Mouse (Mus musculus): ENCODE measurements around the gene Bnipl. TPM values are rescaled to one million over a fixed set of nuclear protein-coding genes. Genes with fewer than 3 reads are reported as not detected.
A peak's percentile ranks its signal among the peaks of the same experiment; 100 is the strongest.

Gene Bnipl
- polyA plus RNA-seq, 1 experiment from 2014 or later, result 1.6 TPM

DNA sequence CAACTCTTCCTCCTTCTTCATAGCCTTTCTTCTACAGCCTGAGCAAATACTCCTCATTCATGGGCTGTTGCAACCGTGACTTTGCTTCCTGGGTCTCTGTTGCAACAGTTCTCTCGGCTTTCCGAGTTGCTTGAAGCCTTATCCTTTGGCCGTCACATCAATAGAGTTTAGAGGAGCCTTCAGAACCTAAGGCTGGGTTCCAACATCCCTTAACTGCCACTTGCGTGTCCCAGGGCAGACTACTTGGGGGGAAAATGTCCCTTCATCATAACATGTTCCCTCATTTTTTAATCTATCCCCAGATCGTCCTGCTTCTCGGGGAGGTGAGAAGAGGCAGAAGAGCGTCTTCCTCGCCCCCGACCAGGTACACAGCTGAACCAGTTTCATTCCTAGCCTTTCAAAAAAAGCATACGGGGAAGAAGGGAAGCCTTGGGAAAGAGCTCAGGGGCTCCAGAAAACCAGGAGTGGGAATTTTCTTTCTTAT is 31.4 kb upstream of the Bnipl start:
- 2% methylated on average over 11 of the region's 11 CpGs for WGBS
- H3K27me3 ChIP-seq (ENCODE audit: insufficient read depth, low read length), result no peaks in the 10 kb centered on the region
- H3K4me1 ChIP-seq (replicated peaks; ENCODE audit: insufficient read depth, low read length), result peaks cover 20% of the 10 kb centered on the region
- no peaks in the 10 kb centered on the region for H3K9me3 ChIP-seq (replicated peaks; ENCODE audit: low read length)
- DNase-seq (ENCODE audit: low spot score) (peak; percentile 46), ATAC-seq (replicated peaks; ENCODE audit: low FRiP score, low read depth) (no peak)
- peak overlapping the region; percentile 97 for H3K27ac ChIP-seq
- peak overlapping the region; percentile 77 for H3K9ac ChIP-seq (ENCODE audit: low read depth, low read length)
- peak overlapping the region; percentile 75 for H3K4me2 ChIP-seq (ENCODE audit: low read length)
- no peak for TF ChIP-seq CTCF (IDR thresholded peaks at IDR 0.05; ENCODE audit: low read depth)
- H3K4me3 ChIP-seq (replicated peaks; ENCODE audit: low read depth, low read length), result peak overlapping the region; percentile 58
- 0 out of 2 replicates have a peak, but pooled peaks cover 3% of the 10 kb centered on the region for H3K36me3 ChIP-seq (ENCODE audit: insufficient read depth, low read length)

DNA sequence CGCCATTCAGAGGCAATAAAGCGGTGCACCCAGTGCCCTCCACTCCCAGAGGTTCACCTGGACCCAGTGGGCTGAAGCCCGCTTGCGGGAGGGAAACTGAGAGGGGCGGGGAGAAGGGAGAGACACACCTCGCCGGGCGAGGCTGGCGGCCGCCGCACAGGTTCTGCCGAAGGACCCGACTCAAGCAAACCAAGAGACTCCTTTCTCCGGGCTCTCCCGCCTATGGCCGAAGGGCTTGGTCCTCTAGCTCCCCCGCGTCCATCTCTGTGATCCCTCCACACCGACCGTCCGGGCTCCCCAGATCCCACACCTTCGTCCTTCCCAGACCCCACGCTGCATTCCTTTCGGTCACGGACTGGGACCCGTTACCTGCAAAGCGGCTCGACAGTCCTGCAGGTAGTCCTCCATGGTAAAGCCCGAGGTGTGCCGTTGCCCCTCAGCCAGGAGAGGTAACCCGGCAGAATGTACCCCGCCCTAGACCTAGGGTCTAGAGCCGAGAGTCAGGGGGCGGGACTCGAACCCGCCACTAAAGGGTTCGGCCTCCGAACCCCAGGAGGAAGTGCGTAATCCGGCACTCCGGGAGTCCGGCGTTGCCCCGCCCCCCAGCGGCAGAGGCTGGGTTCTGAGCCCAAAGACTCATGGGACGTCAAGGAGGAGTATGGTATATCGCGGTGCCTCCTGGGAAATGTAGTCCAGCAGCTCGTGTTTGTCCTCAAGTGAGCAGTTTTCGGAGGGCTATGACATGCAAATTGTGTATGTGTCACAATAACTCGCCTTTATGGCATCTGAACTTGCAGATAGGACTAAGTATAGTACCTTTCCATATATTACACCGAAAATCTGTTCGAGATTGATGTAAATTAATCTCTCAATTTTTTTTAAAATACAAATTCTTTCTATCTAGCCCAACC is 30.5 kb upstream of the Bnipl start, which contains the start of the genes Mindy1 and Prune1:
Gene Mindy1 (plus strand): TSS at position 130 of the 911 bp plus-strand sequence.
Gene Prune1 (minus strand): TSS at position 861 of the 911 bp plus-strand sequence.
- peak; percentile 85 for ATAC-seq (replicated peaks; ENCODE audit: low FRiP score, low read depth)

DNA sequence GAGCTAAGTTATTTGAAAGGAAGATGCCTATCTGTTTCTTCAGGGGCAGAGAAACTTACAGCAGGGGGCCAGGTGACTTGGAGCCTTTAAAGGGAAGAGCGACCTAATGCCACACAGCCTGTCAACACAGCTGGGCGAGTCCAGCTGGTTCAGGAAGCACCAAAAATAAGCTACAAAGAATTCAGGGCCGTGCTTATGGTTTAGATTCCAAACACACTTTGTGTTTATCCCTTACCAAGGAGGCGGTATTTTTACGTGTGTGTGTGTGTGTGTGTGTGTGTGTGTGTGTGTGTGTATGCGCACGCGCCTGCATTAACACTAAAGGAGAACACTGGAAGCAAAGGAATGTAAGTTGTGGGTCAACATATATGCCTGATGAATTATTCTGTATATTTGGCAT is 29.8 kb upstream of the Bnipl start:
- 11% methylated on average over 8 of the region's 8 CpGs for WGBS
- H3K36me3 ChIP-seq (ENCODE audit: insufficient read depth, low read length), result no peaks in the 10 kb centered on the region
- H3K4me2 ChIP-seq (ENCODE audit: low read length), result peak overlapping the region; percentile 75
- peak overlapping the region; percentile 97 for H3K27ac ChIP-seq
- TF ChIP-seq CTCF (IDR thresholded peaks at IDR 0.05; ENCODE audit: low read depth), result 0 out of 2 replicates have a peak, but pooled peaks have one; percentile 14
- no peak for ATAC-seq (replicated peaks; ENCODE audit: low FRiP score, low read depth)
- peak; percentile 57 for DNase-seq (ENCODE audit: low spot score)
- no peaks in the 10 kb centered on the region for H3K9me3 ChIP-seq (replicated peaks; ENCODE audit: low read length)
- no peaks in the 10 kb centered on the region for H3K27me3 ChIP-seq (ENCODE audit: insufficient read depth, low read length)
- peak overlapping the region; percentile 72 for H3K9ac ChIP-seq (ENCODE audit: low read depth, low read length)
- H3K4me3 ChIP-seq (replicated peaks; ENCODE audit: low read depth, low read length), result peak overlapping the region; percentile 58
- peaks cover 15% of the 10 kb centered on the region for H3K4me1 ChIP-seq (replicated peaks; ENCODE audit: insufficient read depth, low read length)

More for the DNA sequence above, 30.5 kb upstream of the Bnipl start, which contains the start of the genes Mindy1 and Prune1:
- Histone ChIP-seq H3K4me1 (replicated peaks; ENCODE audit: insufficient read depth, low read length) (peaks cover 20% of the 10 kb centered on the region), H3K27me3 (ENCODE audit: insufficient read depth, low read length) (no peaks in the 10 kb centered on the region), H3K9me3 (replicated peaks; ENCODE audit: low read length) (no peaks in the 10 kb centered on the region), H3K36me3 (ENCODE audit: insufficient read depth, low read length) (no peaks in the 10 kb centered on the region), H3K27ac (peak within 1 kb of the TSS; percentile 97), H3K4me2 (ENCODE audit: low read length) (peak within 1 kb of the TSS; percentile 75), H3K4me3 (replicated peaks; ENCODE audit: low read depth, low read length) (peak within 1 kb of the TSS; percentile 58), H3K9ac (ENCODE audit: low read depth, low read length) (peak within 1 kb of the TSS; percentile 77)
- peak; percentile 99 for DNase-seq (ENCODE audit: low spot score)
- under 1% methylated on average over 53 of the region's 53 CpGs for WGBS
- peak; percentile 61 for TF ChIP-seq CTCF (IDR thresholded peaks at IDR 0.05; ENCODE audit: low read depth)

DNA sequence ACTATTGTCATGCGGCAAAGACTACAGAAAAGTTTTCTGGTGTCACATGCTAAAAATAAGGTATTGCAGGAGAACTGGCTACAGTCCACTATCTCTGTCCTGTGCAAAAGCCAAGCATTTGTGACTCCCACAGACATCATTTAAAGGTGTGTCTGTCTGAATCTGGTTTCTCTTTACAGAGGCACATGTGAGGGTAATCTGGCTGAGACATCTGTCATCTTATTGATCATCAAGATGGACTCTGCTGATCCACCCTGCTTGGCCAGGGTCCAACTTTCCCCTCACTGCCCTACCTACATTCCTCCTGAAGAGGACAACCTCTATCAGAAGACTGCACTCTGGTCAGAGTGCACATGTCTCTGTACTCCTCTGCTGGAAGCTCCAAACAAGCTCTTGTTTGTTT is 26.2 kb upstream of the Bnipl start:
- no peak overlapping the region for H3K9ac ChIP-seq (ENCODE audit: low read depth, low read length)
- H3K4me3 ChIP-seq (replicated peaks; ENCODE audit: low read depth, low read length), result no peak overlapping the region
- H3K4me2 ChIP-seq (ENCODE audit: low read length), result no peak overlapping the region
- TF ChIP-seq CTCF (IDR thresholded peaks at IDR 0.05; ENCODE audit: low read depth), result no peak
- ATAC-seq (replicated peaks; ENCODE audit: low FRiP score, low read depth) (no peak), DNase-seq (ENCODE audit: low spot score) (no peak)
- no peaks in the 10 kb centered on the region for H3K36me3 ChIP-seq (ENCODE audit: insufficient read depth, low read length)
- no peaks in the 10 kb centered on the region for H3K4me1 ChIP-seq (replicated peaks; ENCODE audit: insufficient read depth, low read length)
- H3K9me3 ChIP-seq (replicated peaks; ENCODE audit: low read length), result no peaks in the 10 kb centered on the region
- no peaks in the 10 kb centered on the region for H3K27me3 ChIP-seq (ENCODE audit: insufficient read depth, low read length)
- WGBS, result 63% methylated on average over 1 of the region's 1 CpGs
- H3K27ac ChIP-seq, result no peak overlapping the region

DNA sequence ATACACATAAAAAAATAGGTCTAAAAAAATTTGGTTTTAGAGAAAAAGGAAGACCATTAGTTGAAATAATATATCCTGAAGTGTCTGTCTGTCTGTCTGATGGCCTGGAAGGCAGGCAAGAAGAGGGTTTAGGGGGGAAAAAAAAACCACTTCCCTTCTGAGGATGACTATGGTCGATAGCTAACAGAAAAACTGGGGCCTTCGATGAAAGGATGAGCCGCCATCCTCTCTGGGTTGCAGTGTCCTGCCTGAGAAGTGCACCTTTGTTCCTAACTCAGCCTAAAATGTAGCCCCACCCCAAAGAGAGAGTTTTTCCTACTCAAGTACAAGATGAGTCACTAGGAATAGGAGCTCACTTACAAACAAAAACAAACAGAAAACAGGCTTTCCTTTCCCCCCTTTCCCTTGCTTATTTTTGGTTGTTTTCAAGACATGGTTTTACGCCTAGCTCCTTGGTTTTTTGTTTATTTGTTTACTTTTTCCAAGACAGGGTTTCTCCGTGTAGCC is 25.5 kb upstream of the Bnipl start:
- ATAC-seq (replicated peaks; ENCODE audit: low FRiP score, low read depth) (no peak), DNase-seq (ENCODE audit: low spot score) (no peak)
- Histone ChIP-seq H3K36me3 (ENCODE audit: insufficient read depth, low read length) (no peaks in the 10 kb centered on the region), H3K4me1 (replicated peaks; ENCODE audit: insufficient read depth, low read length) (no peaks in the 10 kb centered on the region), H3K9ac (ENCODE audit: low read depth, low read length) (no peak overlapping the region), H3K27ac (no peak overlapping the region), H3K4me3 (replicated peaks; ENCODE audit: low read depth, low read length) (no peak overlapping the region), H3K4me2 (ENCODE audit: low read length) (no peak overlapping the region), H3K9me3 (replicated peaks; ENCODE audit: low read length) (no peaks in the 10 kb centered on the region), H3K27me3 (ENCODE audit: insufficient read depth, low read length) (no peaks in the 10 kb centered on the region)
- TF ChIP-seq CTCF (IDR thresholded peaks at IDR 0.05; ENCODE audit: low read depth), result no peak
- 62% methylated on average over 5 of the region's 5 CpGs for WGBS

DNA sequence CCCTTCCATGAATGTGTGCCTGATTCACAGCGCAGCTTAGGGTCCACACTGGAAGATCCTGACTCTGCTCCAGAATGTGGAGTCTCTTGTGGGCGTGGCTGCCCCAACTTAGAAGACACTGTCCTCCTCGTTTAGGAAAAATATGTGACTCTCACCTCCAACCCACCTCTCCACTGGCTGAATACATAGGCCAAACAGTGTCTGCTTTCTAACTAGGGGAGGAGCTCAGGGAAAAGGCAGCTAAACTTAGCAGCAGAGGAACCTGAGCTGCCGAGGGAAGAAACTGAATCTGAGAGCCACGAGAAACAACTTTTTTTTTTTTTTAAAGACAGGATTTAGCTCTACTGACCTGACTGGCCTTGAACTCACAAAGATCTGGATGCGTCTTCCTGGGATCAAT is 24.2 kb upstream of the Bnipl start:
- no peaks in the 10 kb centered on the region for H3K9me3 ChIP-seq (replicated peaks; ENCODE audit: low read length)
- peak; percentile 24 for DNase-seq (ENCODE audit: low spot score)
- no peaks in the 10 kb centered on the region for H3K4me1 ChIP-seq (replicated peaks; ENCODE audit: insufficient read depth, low read length)
- H3K27ac ChIP-seq, result no peak overlapping the region
- no peaks in the 10 kb centered on the region for H3K27me3 ChIP-seq (ENCODE audit: insufficient read depth, low read length)
- no peak for ATAC-seq (replicated peaks; ENCODE audit: low FRiP score, low read depth)
- no peak overlapping the region for H3K9ac ChIP-seq (ENCODE audit: low read depth, low read length)
- H3K36me3 ChIP-seq (ENCODE audit: insufficient read depth, low read length), result no peaks in the 10 kb centered on the region
- H3K4me2 ChIP-seq (ENCODE audit: low read length), result no peak overlapping the region
- WGBS, result 55% methylated on average over 6 of the region's 6 CpGs
- no peak for TF ChIP-seq CTCF (IDR thresholded peaks at IDR 0.05; ENCODE audit: low read depth)
- no peak overlapping the region for H3K4me3 ChIP-seq (replicated peaks; ENCODE audit: low read depth, low read length)
